Mouse (Mus musculus) MEL (cell line): ENCODE data around the gene Plekhm3. TPM values are rescaled to one million over a fixed set of nuclear protein-coding genes. Genes with fewer than 3 reads are reported as not detected.

Experiments used
- DNase-seq: peaks from one replicate; pipeline ENCODE4 v3.0.0; 2011; ENCODE audit warnings: low read depth, low spot score
- H3K27ac ChIP-seq: 2 replicates; pipeline ENCODE4 v1.5.1; 2012; ENCODE audit warnings: low read depth, mild to moderate bottlenecking, control low read depth, low read length, moderate library complexity; ENCODE audit not compliant: control insufficient read depth
- H3K27me3 ChIP-seq, 2 experiments: fragments of 150-350 bp in 1 of 2; sonication (generic) in 1 of 2; 2 replicates each; pipeline ENCODE4 v1.6.1; 2012; ENCODE audit warnings: low read length in 2 of 2, mild to moderate bottlenecking in 2 of 2, improper control_type of control experiment in 1 of 2, moderate library complexity in 1 of 2; ENCODE audit not compliant: insufficient read depth in 2 of 2, control insufficient read depth in 1 of 2
- H3K36me3 ChIP-seq, 2 experiments: 2 replicates each; pipeline ENCODE4 v1.6.1; 2012 to 2014; ENCODE audit warnings: low read length in 2 of 2, improper control_type of control experiment in 1 of 2, inconsistent platforms in 1 of 2, mild to moderate bottlenecking in 1 of 2; ENCODE audit not compliant: insufficient read depth in 2 of 2, control insufficient read depth in 1 of 2
- H3K4me1 ChIP-seq, 2 experiments: fragments of 150-350 bp in 1 of 2; sonication (generic) in 1 of 2; 2 replicates each; pipeline ENCODE4 v1.6.1; 2012; ENCODE audit warnings: low read length in 2 of 2, improper control_type of control experiment in 1 of 2, mild to moderate bottlenecking in 1 of 2; ENCODE audit not compliant: insufficient read depth in 2 of 2, control insufficient read depth in 1 of 2
- H3K4me3 ChIP-seq, 2 experiments: fragments of 150-350 bp in 1 of 2; sonication (generic) in 1 of 2; 2 replicates each; pipeline ENCODE4 v1.5.1; 2012; ENCODE audit warnings: low read depth in 2 of 2, low read length in 2 of 2, mild to moderate bottlenecking in 2 of 2, moderate library complexity in 2 of 2, control low read depth in 1 of 2, improper control_type of control experiment in 1 of 2; ENCODE audit not compliant: control insufficient read depth in 1 of 2, insufficient read depth in 1 of 2
- H3K79me2 ChIP-seq: 2 replicates; pipeline ENCODE4 v1.6.1; 2012; ENCODE audit warnings: mild to moderate bottlenecking, low read length, moderate library complexity; ENCODE audit not compliant: control insufficient read depth, poor library complexity, insufficient read depth
- H3K9ac ChIP-seq: 2 replicates; pipeline ENCODE4 v1.6.1; 2012; ENCODE audit warnings: low read depth, mild to moderate bottlenecking, control low read depth, low read length, moderate library complexity; ENCODE audit not compliant: control insufficient read depth, poor library complexity, severe bottlenecking
- H3K9me3 ChIP-seq: fragments of 150-350 bp; sonication (generic); replicated peaks from 2 replicates; pipeline ENCODE4 v1.6.1; 2012; ENCODE audit warnings: mild to moderate bottlenecking, low read length, improper control_type of control experiment, moderate library complexity; ENCODE audit not compliant: insufficient read depth
- BHLHE40 ChIP-seq: IDR thresholded peaks from 2 replicates; pipeline ENCODE4 v1.6.1; 2012; ENCODE audit warnings: low read depth, mild to moderate bottlenecking, inconsistent platforms, low read length, improper control_type of control experiment, borderline replicate concordance
- ELF1 ChIP-seq: IDR thresholded peaks from 2 replicates; pipeline ENCODE4 v1.6.1; 2014; ENCODE audit warnings: low read depth, mild to moderate bottlenecking, inconsistent platforms, low read length, improper control_type of control experiment, moderate library complexity
- EP300 ChIP-seq, 2 experiments: IDR thresholded peaks; 2 replicates each; pipeline ENCODE4 v1.6.1; 2011; ENCODE audit warnings: improper control_type of control experiment in 2 of 2, low read length in 2 of 2, low read depth in 1 of 2, mild to moderate bottlenecking in 1 of 2
- GABPA ChIP-seq: IDR thresholded peaks from 2 replicates; pipeline ENCODE4 v1.6.1; 2012; ENCODE audit warnings: low read depth, mild to moderate bottlenecking, inconsistent platforms, low read length, improper control_type of control experiment, moderate library complexity
- GATA1 ChIP-seq: IDR thresholded peaks from 2 replicates; pipeline ENCODE4 v1.6.1; 2011; ENCODE audit warnings: low read depth, low read length, improper control_type of control experiment
- HCFC1 ChIP-seq: IDR thresholded peaks from 2 replicates; pipeline ENCODE4 v1.6.1; 2012; ENCODE audit warnings: low read depth, mild to moderate bottlenecking, inconsistent platforms, low read length, improper control_type of control experiment, moderate library complexity
- JUND ChIP-seq: IDR thresholded peaks from 2 replicates; pipeline ENCODE4 v1.6.1; 2011; ENCODE audit warnings: low read depth, mild to moderate bottlenecking, improper control_type of control experiment, low read length
- KAT2A ChIP-seq: conservative IDR thresholded peaks from 2 replicates; pipeline ENCODE4 v1.6.1; 2012; ENCODE audit warnings: low read depth, low read length, improper control_type of control experiment, inconsistent platforms
- MAFK ChIP-seq: IDR thresholded peaks from 2 replicates; pipeline ENCODE4 v1.6.1; 2011; ENCODE audit warnings: low read depth, mild to moderate bottlenecking, low read length, improper control_type of control experiment, borderline replicate concordance
- MYB ChIP-seq: IDR thresholded peaks from 2 replicates; pipeline ENCODE4 v1.6.1; 2011; ENCODE audit warnings: mild to moderate bottlenecking, low read depth, low read length, improper control_type of control experiment
- MYC ChIP-seq: IDR thresholded peaks from 2 replicates; pipeline ENCODE4 v1.6.1; 2011; ENCODE audit warnings: low read depth, mild to moderate bottlenecking, low read length, improper control_type of control experiment, moderate library complexity
- POLR2A ChIP-seq, 2 experiments: IDR thresholded peaks; 2 replicates each; pipeline ENCODE4 v1.6.1; 2011 to 2012; ENCODE audit warnings: low read length in 2 of 2, mild to moderate bottlenecking in 2 of 2, control low read depth in 1 of 2, improper control_type of control experiment in 1 of 2, low read depth in 1 of 2, moderate library complexity in 1 of 2; ENCODE audit not compliant: control insufficient read depth in 1 of 2, insufficient read depth in 1 of 2, poor library complexity in 1 of 2
- POLR2AphosphoS5 ChIP-seq: IDR thresholded peaks from 2 replicates; pipeline ENCODE4 v1.6.1; 2012; ENCODE audit warnings: low read depth, borderline replicate concordance, mild to moderate bottlenecking, inconsistent platforms, low read length, moderate library complexity, mixed read lengths
- TAL1 ChIP-seq: IDR thresholded peaks from 2 replicates; pipeline ENCODE4 v1.6.1; 2012; ENCODE audit warnings: mild to moderate bottlenecking, inconsistent platforms, low read length, moderate library complexity, mixed read lengths
- TBP ChIP-seq: IDR thresholded peaks from 2 replicates; pipeline ENCODE4 v1.8.0; 2011; ENCODE audit warnings: low read depth, low read length, improper control_type of control experiment
- USF2 ChIP-seq, 2 experiments: IDR thresholded peaks; 2 replicates each; pipeline ENCODE4 v1.6.1; 2011 to 2012; ENCODE audit warnings: improper control_type of control experiment in 2 of 2, low read length in 2 of 2, borderline replicate concordance in 1 of 2, inconsistent platforms in 1 of 2, low read depth in 1 of 2, mild to moderate bottlenecking in 1 of 2; ENCODE audit not compliant: insufficient read depth in 1 of 2
- ZKSCAN1 ChIP-seq: IDR thresholded peaks from 2 replicates; pipeline ENCODE4 v1.6.1; 2012; ENCODE audit warnings: low read depth, mild to moderate bottlenecking, inconsistent platforms, low read length, improper control_type of control experiment, moderate library complexity
- ZMIZ1 ChIP-seq: IDR thresholded peaks from 2 replicates; pipeline ENCODE4 v1.6.1; 2012; ENCODE audit warnings: low read depth, mild to moderate bottlenecking, inconsistent platforms, low read length, improper control_type of control experiment, moderate library complexity
- ZNF384 ChIP-seq: IDR thresholded peaks from 2 replicates; pipeline ENCODE4 v1.6.1; 2012; ENCODE audit warnings: low read depth, mild to moderate bottlenecking, inconsistent platforms, low read length, improper control_type of control experiment
- polyA plus RNA-seq, 2 experiments: library from polyadenylated mRNA; stranded (reverse) in 1 of 2; unstranded in 1 of 2; fragments of >175 nt in 1 of 2; fragments of >200 nt in 1 of 2; gene quantifications; 2 replicates each; pipeline versions ENCODE4 v1.2.1 to v1.2.4; 2012; ENCODE audit warnings: low replicate concordance in 2 of 2, low read depth in 1 of 2; ENCODE audit not compliant: insufficient read length in 2 of 2, insufficient read depth in 1 of 2, missing spikeins in 1 of 2
- total RNA-seq: library from RNA; depleted of rRNA; stranded (reverse); fragments of 300-350 nt; gene quantifications from 2 replicates; pipeline ENCODE4 v1.2.3, GENCODE M21; 2012

The Plekhm3 gene
- total and polyA plus RNA-seq, 3 experiments, result 1.8 to 2.0 TPM; not detected in 1

DNA sequence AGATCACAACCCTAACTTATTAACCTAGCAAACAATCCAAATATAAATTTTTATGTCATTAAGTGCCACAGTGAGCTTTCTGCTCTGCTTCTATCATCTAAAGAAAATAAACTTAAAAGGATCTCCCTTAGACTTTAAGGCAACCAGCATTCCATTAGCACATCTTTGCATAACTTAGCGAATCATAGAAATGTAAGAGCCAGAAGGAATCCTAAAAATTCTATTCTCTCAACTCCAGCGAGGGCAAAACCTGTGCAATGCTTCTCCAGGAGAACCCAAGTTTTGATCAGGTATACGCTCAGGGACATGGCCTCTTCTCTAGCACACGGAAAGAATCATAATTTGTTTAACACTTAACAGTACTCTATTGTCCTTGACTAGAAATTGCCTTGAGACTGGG lies 27.0 kb downstream of the Plekhm3 start:
- no peaks in the 10 kb centered on the region for H3K36me3 ChIP-seq
- no peak for DNase-seq
- H3K27ac ChIP-seq, result no peak overlapping the region
- H3K9ac ChIP-seq, result no peak overlapping the region
- TF ChIP-seq TBP (no peak), HCFC1 (no peak), MAFK (no peak)
- H3K79me2 ChIP-seq, result no peaks in the 10 kb centered on the region
- H3K9me3 ChIP-seq, result no peaks in the 10 kb centered on the region
- H3K27me3 ChIP-seq, result no peaks in the 10 kb centered on the region
- no peaks in the 10 kb centered on the region for H3K4me1 ChIP-seq
- H3K4me3 ChIP-seq, result no peak overlapping the region

DNA sequence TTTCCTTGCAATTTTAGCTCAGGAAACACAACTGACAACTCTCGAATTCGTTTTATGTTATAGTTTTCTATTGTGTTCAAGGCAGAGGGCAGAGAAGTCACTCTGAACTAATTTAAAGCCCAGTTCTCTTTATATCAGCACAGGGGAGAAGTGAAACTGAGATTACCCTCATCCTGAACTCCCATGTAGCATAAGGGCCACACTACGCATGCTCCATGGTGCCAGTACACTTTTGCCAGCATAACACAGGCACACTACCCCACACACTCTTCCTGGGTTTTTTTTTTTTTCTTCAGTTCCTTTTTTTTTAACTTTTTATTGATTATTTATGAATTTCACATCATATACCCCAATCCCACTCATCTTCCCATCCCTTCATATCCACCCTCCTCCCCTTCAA lies 28.1 kb downstream of the Plekhm3 start:
- no peak overlapping the region for H3K9ac ChIP-seq
- no peak overlapping the region for H3K4me3 ChIP-seq
- TF ChIP-seq EP300 (IDR thresholded peaks at IDR 0.05; ENCODE audit: low read depth in 1 of 2, low read length in 2 of 2) (no peak), ZNF384 (no peak), MYC (no peak), GABPA (no peak), GATA1 (no peak)

GRCm38 (mm10) chr1:64927437-64928274 lies 29.0 kb downstream of the Plekhm3 start:
- Histone ChIP-seq H3K9me3 (no peaks in the 10 kb centered on the region), H3K79me2 (no peaks in the 10 kb centered on the region), H3K27me3 (no peaks in the 10 kb centered on the region), H3K36me3 (no peaks in the 10 kb centered on the region), H3K4me1 (no peaks in the 10 kb centered on the region), H3K9ac (no peak overlapping the region), H3K27ac (no peak overlapping the region), H3K4me3 (no peak overlapping the region)
- TF ChIP-seq MYB (no peak), POLR2AphosphoS5 (no peak), ZMIZ1 (no peak), ELF1 (no peak), ZKSCAN1 (no peak), TAL1 (no peak), USF2 (IDR thresholded peaks at IDR 0.05; ENCODE audit: borderline replicate concordance in 1 of 2, insufficient read depth in 1 of 2, low read depth in 1 of 2, low read length in 2 of 2) (no peak), MYC (no peak), JUND (no peak), POLR2A (IDR thresholded peaks at IDR 0.05; ENCODE audit: control insufficient read depth in 1 of 2, insufficient read depth in 1 of 2, low read depth in 1 of 2, low read length in 2 of 2, poor library complexity in 1 of 2) (no peak), KAT2A (no peak), BHLHE40 (no peak)
- no peak for DNase-seq

More for the DNA sequence above, 28.1 kb downstream of the Plekhm3 start:
- H3K4me1 ChIP-seq, result no peaks in the 10 kb centered on the region
- H3K9me3 ChIP-seq, result no peaks in the 10 kb centered on the region
- no peak overlapping the region for H3K27ac ChIP-seq
- no peaks in the 10 kb centered on the region for H3K36me3 ChIP-seq
- H3K79me2 ChIP-seq, result no peaks in the 10 kb centered on the region
- no peak for DNase-seq
- H3K27me3 ChIP-seq, result no peaks in the 10 kb centered on the region
